Mouse (Mus musculus) hindbrain, embryonic 15.5 days (tissue): ENCODE measurements around the gene Psmg4. TPM values are rescaled to one million over a fixed set of nuclear protein-coding genes. Genes with fewer than 3 reads are reported as not detected.

Experiments used
- ATAC-seq: fragments of 200-750 bp; cut with Nextera tagmentation; 2 replicates; pipeline ENCODE4 v1.8.0; 2017; ENCODE audit warnings: low read depth, moderate number of reproducible peaks, moderate TSS enrichment; ENCODE audit not compliant: low FRiP score
- H3K27ac ChIP-seq: fragments of 300-500 bp; sonication (generic); replicated peaks from 2 replicates; pipeline ENCODE4 v1.5.1; 2015; ENCODE audit warnings: mild to moderate bottlenecking, inconsistent platforms
- H3K27me3 ChIP-seq: fragments of 300-500 bp; sonication (generic); 2 replicates; pipeline ENCODE4 v1.6.1; 2015; ENCODE audit warnings: control low read depth, inconsistent platforms
- H3K36me3 ChIP-seq: fragments of 300-500 bp; sonication (generic); 2 replicates; pipeline ENCODE4 v1.6.1; 2015; ENCODE audit warnings: control low read depth, inconsistent platforms
- H3K4me1 ChIP-seq: fragments of 300-500 bp; sonication (generic); replicated peaks from 2 replicates; pipeline ENCODE4 v1.6.1; 2015; ENCODE audit warnings: control low read depth, inconsistent platforms
- H3K4me2 ChIP-seq: fragments of 300-500 bp; sonication (generic); 2 replicates; pipeline ENCODE4 v1.6.1; 2015; ENCODE audit warnings: moderate library complexity, mild to moderate bottlenecking, inconsistent platforms
- H3K4me3 ChIP-seq: fragments of 300-500 bp; sonication (generic); 2 replicates; pipeline ENCODE4 v1.5.1; 2015; ENCODE audit warnings: mild to moderate bottlenecking, inconsistent platforms
- H3K9ac ChIP-seq: fragments of 300-500 bp; sonication (generic); 2 replicates; pipeline ENCODE4 v1.6.1; 2015; ENCODE audit warnings: inconsistent platforms
- H3K9me3 ChIP-seq: fragments of 300-500 bp; sonication (generic); 2 replicates; pipeline ENCODE4 v1.6.1; 2016; ENCODE audit warnings: control low read depth, inconsistent platforms
- WGBS: fragments of 180-500 bp; shearing (Covaris S2); methylation state at CpG from one replicate; pipeline ENCODE4 v1.1.7; 2015; 5-methylcytosine and 5-hydroxymethylcytosine counted together
- polyA plus RNA-seq: library from polyadenylated mRNA; unstranded; fragments of >200 nt; fragmentation: Nextera tagmentation; extraction: Ambion mirVana; gene quantifications from 2 replicates; pipeline ENCODE4 v1.2.1, GENCODE M21; 2015

Psmg4 gene
- polyA plus RNA-seq, 1 experiment from 2014 or later = 78.1 TPM

- WGBS = 82% methylated on average over 10 of the region's 10 CpGs
- H3K9ac ChIP-seq = no peak overlapping the region
- no peak overlapping the region for H3K4me2 ChIP-seq
- H3K4me3 ChIP-seq = no peak overlapping the region
- 0 out of 2 replicates have a peak, but pooled peaks cover 4% of the 10 kb centered on the region for H3K36me3 ChIP-seq
- no peaks in the 10 kb centered on the region for H3K4me1 ChIP-seq
- no peaks in the 10 kb centered on the region for H3K9me3 ChIP-seq
- no peaks in the 10 kb centered on the region for H3K27me3 ChIP-seq
- H3K27ac ChIP-seq = no peak overlapping the region
- no peak for ATAC-seq
These were observed 50.0 kb downstream of the Psmg4 start for GRCm38 (mm10) chr13:34212735-34213212.

DNA sequence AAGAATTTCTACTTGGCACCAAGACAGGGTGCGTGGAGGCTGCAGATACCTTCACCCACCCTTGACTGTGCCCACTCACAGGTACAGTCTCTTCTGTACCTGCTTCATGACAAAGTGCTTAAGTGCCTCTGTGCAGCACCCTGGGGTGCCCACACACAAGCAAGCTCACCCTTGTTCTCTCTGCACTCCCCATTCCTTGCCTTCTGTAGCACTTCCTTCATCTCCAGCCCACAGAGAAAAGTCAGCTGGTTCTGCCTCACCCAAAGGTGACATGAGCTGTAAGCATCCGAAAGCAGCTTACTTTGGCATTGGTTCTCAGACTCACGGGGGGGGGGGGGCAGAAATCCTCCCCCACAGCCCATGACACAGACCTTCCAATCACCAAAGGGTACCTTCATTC lies 52.1 kb downstream of the Psmg4 start:
- Histone ChIP-seq H3K4me1 (no peaks in the 10 kb centered on the region), H3K4me2 (no peak overlapping the region), H3K9me3 (no peaks in the 10 kb centered on the region), H3K27me3 (no peaks in the 10 kb centered on the region), H3K4me3 (no peak overlapping the region), H3K9ac (no peak overlapping the region), H3K27ac (no peak overlapping the region), H3K36me3 (0 out of 2 replicates have a peak, but pooled peaks cover 4% of the 10 kb centered on the region)
- WGBS = 87% methylated on average over 3 of the region's 3 CpGs
- ATAC-seq = no peak

- 64% methylated on average over 3 of the region's 3 CpGs for WGBS
- Histone ChIP-seq H3K27me3 (no peaks in the 10 kb centered on the region), H3K27ac (no peak overlapping the region), H3K9me3 (no peaks in the 10 kb centered on the region), H3K36me3 (0 out of 2 replicates have a peak, but pooled peaks cover 4% of the 10 kb centered on the region), H3K4me3 (no peak overlapping the region), H3K9ac (no peak overlapping the region), H3K4me2 (no peak overlapping the region), H3K4me1 (peaks cover 12% of the 10 kb centered on the region)
- no peak for ATAC-seq
These were observed 56.0 kb downstream of the Psmg4 start for GRCm38 (mm10) chr13:34218776-34219175.

GRCm38 (mm10) chr13:34219728-34220127 lies 57.0 kb downstream of the Psmg4 start:
- ATAC-seq = no peak
- 89% methylated on average over 3 of the region's 3 CpGs for WGBS
- Histone ChIP-seq H3K9me3 (no peaks in the 10 kb centered on the region), H3K36me3 (0 out of 2 replicates have a peak, but pooled peaks cover 4% of the 10 kb centered on the region), H3K27me3 (no peaks in the 10 kb centered on the region), H3K4me1 (peaks cover 16% of the 10 kb centered on the region), H3K4me2 (no peak overlapping the region), H3K27ac (no peak overlapping the region), H3K4me3 (no peak overlapping the region), H3K9ac (no peak overlapping the region)

DNA sequence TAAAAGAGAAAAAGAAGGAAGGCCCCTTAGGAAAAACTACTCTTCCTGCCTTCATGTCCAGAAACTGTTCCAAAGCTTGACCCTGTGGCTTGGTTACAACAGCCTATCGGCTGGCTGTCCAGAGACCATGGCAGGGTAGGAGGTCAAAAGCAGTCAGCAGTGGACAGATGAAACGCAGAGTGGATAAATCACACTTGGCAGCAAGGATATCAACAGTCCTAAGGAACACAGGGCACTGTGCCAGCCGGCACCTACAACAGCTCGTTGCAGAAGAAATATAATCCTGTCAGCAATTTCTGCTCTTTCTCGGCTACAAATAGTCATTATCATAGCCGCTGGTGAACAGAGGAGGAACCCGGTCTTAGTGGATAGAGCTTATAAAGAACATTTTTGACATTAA lies 60.2 kb downstream of the Psmg4 start:
- peaks cover 32% of the 10 kb centered on the region for H3K4me1 ChIP-seq
- no peak for ATAC-seq
- no peak overlapping the region for H3K4me3 ChIP-seq

DNA sequence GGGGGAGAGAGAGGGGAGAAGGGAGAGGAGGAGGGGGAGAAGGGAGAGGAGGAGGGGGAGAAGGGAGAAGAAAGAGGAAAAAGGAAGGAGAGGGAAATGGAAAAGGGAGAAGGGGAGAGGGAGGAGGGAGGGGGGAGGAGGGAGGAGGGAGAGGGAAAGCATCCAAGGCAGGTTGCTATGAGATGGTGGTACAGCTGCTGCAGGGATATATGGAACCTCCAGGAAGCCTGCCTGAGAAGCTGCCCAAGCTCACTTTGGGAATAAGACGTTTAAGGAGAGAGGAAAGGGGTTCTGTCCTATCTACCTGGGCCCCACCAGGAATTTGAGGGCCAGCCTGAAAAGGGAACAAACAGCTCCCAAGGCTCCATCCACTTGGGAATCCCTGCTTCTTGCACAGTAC lies 64.2 kb downstream of the Psmg4 start:
- H3K4me2 ChIP-seq = no peak overlapping the region
- no peaks in the 10 kb centered on the region for H3K9me3 ChIP-seq
- 14% methylated on average over 1 of the region's 1 CpGs for WGBS
- no peak overlapping the region for H3K4me3 ChIP-seq
- no peaks in the 10 kb centered on the region for H3K27me3 ChIP-seq
- H3K4me1 ChIP-seq = peaks cover 34% of the 10 kb centered on the region
- no peak overlapping the region for H3K27ac ChIP-seq
- H3K9ac ChIP-seq = no peak overlapping the region
- no peaks in the 10 kb centered on the region for H3K36me3 ChIP-seq
- no peak for ATAC-seq

More for the DNA sequence above, 60.2 kb downstream of the Psmg4 start:
- Histone ChIP-seq H3K9ac (no peak overlapping the region), H3K27ac (peak overlapping the region; percentile 43), H3K27me3 (no peaks in the 10 kb centered on the region), H3K4me2 (no peak overlapping the region), H3K9me3 (no peaks in the 10 kb centered on the region), H3K36me3 (no peaks in the 10 kb centered on the region)
- WGBS = 26% methylated on average over 7 of the region's 7 CpGs

Other genes starting within 250 kb of the Psmg4 start
- 9.0 and 9.1 TPM in 2 replicates for gene Nqo2, start 198.3 kb upstream of the Psmg4 start, polyA plus RNA-seq
- 7.3 and 8.0 TPM in 2 replicates for gene Ripk1, start 160.6 kb upstream of the Psmg4 start, polyA plus RNA-seq
- gene Serpinb6a, start 160.2 kb upstream of the Psmg4 start, polyA plus RNA-seq = 38.8 and 39.0 TPM in 2 replicates
- 36.6 and 41.4 TPM in 2 replicates for gene Bphl, start 125.4 kb upstream of the Psmg4 start, polyA plus RNA-seq
- gene Tubb2a, start 85.0 kb upstream of the Psmg4 start, polyA plus RNA-seq = 3,041 and 3,094 TPM in 2 replicates
- 939 and 1,019 TPM in 2 replicates for gene Tubb2b, start 32.5 kb upstream of the Psmg4 start, polyA plus RNA-seq
- gene Slc22a23, start 182.2 kb downstream of the Psmg4 start, polyA plus RNA-seq = 16.5 and 17.2 TPM in 2 replicates